Mouse (Mus musculus) gastrocnemius, postnatal 10 days (tissue): ENCODE measurements around the gene Wdr27. TPM values are rescaled to one million over a fixed set of nuclear protein-coding genes. Genes with fewer than 3 reads are reported as not detected.
"Not testable (repeated sequence)": the region's sequence is repeated elsewhere in the genome, so short reads cannot be mapped to it uniquely, and the experiment has no call there.

Source experiments
- DNase-seq: peaks from one replicate; pipeline ENCODE4 v3.0.0; 2021; ENCODE audit warnings: mixed read lengths
- total RNA-seq, 2 experiments: library from RNA; stranded (reverse); gene quantifications; 2 replicates each; pipeline ENCODE4 v1.2.3; 2021

Gene Wdr27
- total RNA-seq, 2 experiments from 2014 or later: 0.85 to 1.7 TPM

DNA sequence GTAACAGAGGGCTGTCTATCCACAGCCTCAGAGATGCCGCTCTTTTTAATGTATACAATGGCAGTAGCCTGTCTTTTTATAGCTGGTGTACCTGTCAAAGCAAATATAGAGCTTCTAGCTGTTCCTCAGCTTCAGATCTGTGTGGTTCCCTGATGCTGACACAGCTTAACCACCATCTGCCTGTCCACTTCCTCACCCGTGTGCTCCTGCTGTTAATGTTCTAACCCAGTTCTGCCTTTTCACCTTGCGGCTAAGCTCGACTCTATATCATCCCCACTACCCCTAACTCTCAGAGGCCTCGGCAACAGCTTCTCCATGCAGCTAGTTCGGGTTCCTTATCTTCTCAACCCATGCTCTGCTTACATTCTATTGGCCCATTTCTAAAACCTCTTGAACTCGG, 12.3 kb downstream of the Wdr27 start:
- DNase-seq: no peak

- DNase-seq: no peak
Observed at GRCm38 (mm10) chr17:14928631-14929030, 14.3 kb downstream of the Wdr27 start.

- no peak for DNase-seq
Observed at GRCm38 (mm10) chr17:14927644-14928218, 15.2 kb downstream of the Wdr27 start.

GRCm38 (mm10) chr17:14921582-14921981, 21.4 kb downstream of the Wdr27 start:
- no peak for DNase-seq

DNA sequence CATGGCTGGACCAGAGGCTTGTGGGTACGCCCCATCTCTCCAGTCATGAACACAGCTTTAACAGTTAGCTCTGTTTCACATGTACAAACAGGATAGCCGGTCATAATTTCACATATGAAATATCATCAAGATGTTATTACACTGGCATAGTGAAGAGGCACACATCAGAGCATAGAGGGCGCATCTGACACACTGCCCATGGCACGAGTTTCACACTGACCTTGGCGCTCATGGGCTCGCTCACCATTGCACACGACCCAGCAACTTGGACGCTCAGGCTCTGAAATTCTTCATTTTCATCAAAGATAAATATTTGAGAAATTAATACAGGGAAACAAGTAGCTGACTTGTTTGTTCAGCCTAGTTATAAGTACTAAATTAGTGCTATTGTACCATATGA, 25.1 kb downstream of the Wdr27 start:
- no peak for DNase-seq

- no peak for DNase-seq
Observed at GRCm38 (mm10) chr17:14914401-14914800, 28.6 kb downstream of the Wdr27 start.

- no peak for DNase-seq
Observed at GRCm38 (mm10) chr17:14912981-14913380, 30.0 kb downstream of the Wdr27 start.

DNA sequence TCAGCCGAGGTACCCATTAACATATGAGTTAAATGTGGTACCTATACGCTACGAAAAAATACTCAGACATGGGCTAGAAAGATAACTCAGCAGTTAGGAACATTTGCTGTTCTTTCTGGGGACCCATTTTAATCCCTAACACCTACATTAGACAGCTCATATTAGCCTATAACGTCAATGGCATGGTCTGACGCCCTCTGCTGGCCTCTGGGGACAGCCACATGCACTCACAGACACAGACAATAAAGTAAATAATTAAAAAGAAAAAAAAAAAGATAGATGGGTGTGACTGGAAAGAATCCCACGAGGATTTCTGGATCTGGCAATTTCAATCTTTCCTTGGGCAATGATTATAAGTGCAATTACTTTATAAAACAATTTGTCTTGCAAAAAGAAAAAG, 30.5 kb downstream of the Wdr27 start:
- DNase-seq: no peak

DNA sequence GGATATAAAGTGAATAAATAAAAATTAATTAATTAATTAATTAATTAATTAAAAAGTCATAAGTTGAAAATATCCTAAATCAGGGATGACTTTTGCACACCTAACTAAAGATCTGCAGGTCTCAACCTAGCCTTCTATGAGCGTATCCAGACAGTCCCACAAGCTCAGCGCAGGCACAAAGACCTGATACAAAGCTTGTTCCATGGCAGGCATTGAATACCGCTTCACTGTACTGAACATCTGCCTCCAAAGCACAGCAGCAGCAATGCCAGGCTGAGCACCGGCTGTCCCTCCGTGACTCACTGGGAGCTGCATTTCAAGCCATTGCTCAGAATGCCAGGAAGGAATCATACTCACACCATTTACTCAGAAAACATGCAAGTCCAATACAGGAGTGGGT, 32.2 kb downstream of the Wdr27 start:
- DNase-seq: no peak

DNA sequence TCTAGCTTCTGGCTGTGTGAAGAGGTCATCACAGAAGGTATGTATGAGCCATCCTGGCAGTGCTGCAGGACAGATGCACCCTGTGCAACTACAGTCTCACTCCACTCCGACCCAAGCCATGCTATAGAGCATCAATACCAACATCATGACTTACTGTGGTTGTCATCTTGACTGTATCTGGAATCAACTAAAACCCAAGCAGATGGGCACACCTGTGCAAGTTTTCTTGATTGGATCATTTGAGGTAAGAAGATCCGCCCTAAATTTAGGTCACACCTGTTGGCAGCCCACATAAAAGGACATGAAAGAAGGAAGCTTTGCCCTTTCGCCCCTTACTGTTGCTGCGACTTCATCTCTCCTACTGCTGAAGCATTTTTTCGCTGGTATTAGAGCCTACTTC, 33.6 kb downstream of the Wdr27 start:
- DNase-seq: no peak

GRCm38 (mm10) chr17:14907136-14907535, 35.8 kb downstream of the Wdr27 start:
- DNase-seq: no peak

- DNase-seq: no peak
Observed at GRCm38 (mm10) chr17:14906611-14907010, 36.3 kb downstream of the Wdr27 start.

DNA sequence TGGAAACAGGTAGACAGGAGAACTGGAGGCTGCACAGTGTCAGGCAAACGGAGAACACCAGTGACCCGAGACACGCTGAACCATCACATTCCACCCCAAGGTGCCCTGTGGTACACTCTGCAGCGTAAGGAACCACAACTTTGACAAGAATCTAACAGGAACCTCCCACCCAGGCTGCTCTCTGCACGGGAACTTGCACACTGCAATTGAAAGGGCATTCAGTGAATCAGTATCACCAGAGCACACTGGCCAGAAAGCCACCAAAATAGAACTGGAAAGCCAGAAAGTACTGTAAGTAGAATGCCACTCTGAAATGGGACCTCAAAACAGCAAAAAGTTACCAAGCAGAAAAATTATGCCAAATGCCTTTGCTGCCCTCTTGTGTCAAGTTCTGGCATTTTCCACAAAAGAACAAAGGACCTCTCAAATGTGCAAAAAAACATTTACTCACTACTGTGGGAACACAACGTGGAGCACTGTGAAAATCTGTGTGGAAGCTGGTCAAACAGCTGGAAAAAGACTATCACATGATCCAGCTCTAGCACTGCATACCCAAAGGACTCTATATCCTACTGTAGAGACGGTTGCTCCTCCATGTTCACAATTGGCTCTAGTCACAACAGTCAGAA, 38.2 kb downstream of the Wdr27 start:
- DNase-seq: peak; percentile 64

GRCm38 (mm10) chr17:14904206-14904605, 38.8 kb downstream of the Wdr27 start:
- DNase-seq: no peak

GRCm38 (mm10) chr17:14903212-14903611, 39.7 kb downstream of the Wdr27 start:
- DNase-seq: no peak

- no peak for DNase-seq
Observed at GRCm38 (mm10) chr17:14898972-14899371, 44.0 kb downstream of the Wdr27 start.

DNA sequence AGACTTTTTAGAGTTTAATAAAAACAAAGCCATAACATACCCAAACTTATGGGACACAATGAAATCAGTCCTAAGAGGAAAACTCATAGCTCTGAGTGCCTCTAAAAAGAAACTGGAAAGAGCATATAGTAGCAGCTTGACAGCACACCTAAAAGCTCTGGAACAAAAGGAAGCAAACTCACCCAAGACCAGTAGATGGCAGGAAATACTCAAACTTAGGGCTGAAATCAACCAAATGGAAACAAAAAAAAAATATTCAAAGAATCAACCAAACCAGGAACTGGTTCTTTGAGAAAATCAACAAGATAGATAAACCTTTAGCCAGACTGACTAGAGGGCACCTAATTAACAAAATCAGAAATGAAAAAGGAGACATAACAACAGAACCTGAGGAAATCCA, 47.9 kb downstream of the Wdr27 start:
- DNase-seq: not testable (repeated sequence)

DNA sequence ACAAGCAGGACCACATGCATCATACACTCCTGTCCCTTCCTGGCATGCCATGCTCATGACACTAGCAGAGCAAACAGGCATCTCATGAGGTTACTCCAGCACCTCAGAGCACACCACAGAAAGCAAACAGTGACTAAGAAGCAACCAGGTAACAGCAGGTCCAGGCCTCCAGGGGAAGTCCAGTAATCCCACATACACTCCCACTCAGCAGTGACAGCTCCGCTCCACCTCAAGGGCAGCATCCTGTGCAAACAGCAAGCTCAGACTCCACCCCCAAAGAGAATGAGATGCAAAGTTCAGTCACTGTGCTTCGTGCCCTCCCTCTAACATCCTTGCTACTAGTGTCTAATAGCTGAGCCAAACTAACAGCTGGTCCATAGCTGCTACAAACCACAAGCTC, 56.0 kb downstream of the Wdr27 start:
- no peak for DNase-seq

GRCm38 (mm10) chr17:14874656-14875204, 68.2 kb downstream of the Wdr27 start:
- no peak for DNase-seq

GRCm38 (mm10) chr17:14860220-14860619, 82.7 kb downstream of the Wdr27 start:
- DNase-seq: no peak

DNA sequence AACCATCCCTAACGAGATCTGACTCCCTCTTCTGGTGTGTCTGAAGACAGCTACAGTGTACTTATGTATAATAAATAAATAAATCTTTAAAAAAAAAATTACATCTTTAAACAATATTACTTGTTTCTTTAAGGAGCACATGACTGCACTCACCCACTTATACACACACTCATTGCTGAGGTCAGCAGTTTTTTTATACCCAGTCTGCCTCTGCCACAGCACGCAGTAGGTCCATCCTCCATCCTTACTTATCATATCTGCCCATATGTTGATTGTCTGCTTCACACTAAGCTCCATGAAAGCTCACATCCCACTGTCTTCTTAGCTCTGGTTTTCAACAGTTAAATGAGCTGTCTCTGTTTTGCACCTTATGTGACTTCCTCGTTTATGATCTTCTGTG, 95.2 kb downstream of the Wdr27 start:
- DNase-seq: no peak

DNA sequence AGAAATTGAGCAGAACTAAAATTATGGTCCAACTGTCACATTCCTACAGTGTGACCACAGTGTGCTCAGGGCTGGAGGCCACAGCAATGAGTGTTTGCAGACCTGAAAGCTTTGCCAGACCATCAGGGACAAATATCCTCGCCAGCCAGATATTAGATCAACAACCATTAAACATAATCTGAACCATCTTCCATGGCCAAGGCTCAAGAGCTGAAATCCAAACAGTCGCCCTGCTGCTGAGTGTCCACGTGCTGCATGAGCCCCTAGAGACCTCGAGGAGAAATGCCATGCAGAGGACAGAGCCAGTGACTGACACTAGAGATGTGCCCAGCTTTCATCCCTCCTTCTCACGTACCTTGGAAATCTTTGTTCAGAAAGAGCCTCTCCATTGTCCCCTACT, 96.1 kb downstream of the Wdr27 start:
- no peak for DNase-seq

DNA sequence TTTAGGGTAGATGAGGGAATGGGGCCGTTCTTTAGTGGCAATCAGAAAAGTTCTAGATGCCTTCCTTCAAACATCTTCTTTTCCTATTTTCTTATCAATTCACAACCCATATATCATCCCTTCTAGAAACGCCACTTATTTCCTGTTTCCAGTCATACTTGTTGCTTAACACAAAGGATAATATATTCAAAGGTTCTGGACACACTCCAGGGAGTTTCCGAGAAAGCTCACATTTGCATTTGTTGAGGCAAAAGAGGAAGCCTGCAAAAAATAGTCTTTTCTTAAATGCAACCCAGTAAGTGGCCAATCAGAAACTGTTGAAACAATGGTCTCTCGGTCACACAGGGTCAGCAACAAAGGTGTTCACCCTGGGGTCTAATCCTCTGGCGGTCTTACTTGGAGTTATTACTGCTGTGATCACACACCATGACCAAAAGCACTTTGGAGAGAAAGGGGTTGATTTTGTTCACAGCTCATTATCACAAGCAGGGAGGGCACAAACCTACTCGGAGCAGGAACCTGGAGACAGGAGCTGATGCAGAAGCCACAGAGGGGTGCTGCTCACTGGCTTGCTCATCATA, 116.2 kb downstream of the Wdr27 start:
- DNase-seq: no peak

- peak; percentile 33 for DNase-seq
Observed at GRCm38 (mm10) chr17:14824938-14825337, 118.0 kb downstream of the Wdr27 start.
